Mouse (Mus musculus) heart, adult 2 months (tissue): Measurements from ENCODE around the gene Ikbke. TPM values are rescaled to one million over a fixed set of nuclear protein-coding genes. Genes with fewer than 3 reads are reported as not detected.
"Not testable (repeated sequence)": the region's sequence is repeated elsewhere in the genome, so short reads cannot be mapped to it uniquely, and the experiment has no call there.

Experiments
- DNase-seq, 2 experiments: peaks; one replicate each; pipeline ENCODE4 v3.0.0; 2021
- H3K27ac ChIP-seq: fragments of 200-600 bp; 2 replicates; pipeline ENCODE4 v1.8.1; 2022
- H3K27me3 ChIP-seq: fragments of 200-500 bp; 2 replicates; pipeline ENCODE4 v1.6.1; 2012; ENCODE audit warnings: mild to moderate bottlenecking, low read length, inconsistent platforms, mixed read lengths; ENCODE audit not compliant: control insufficient read depth, insufficient read depth
- H3K36me3 ChIP-seq: fragments of 200-500 bp; 2 replicates; pipeline ENCODE4 v1.6.1; 2012; ENCODE audit warnings: low read length, inconsistent platforms; ENCODE audit not compliant: control insufficient read depth, insufficient read depth
- H3K4me1 ChIP-seq: fragments of 200-500 bp; 2 replicates; pipeline ENCODE4 v1.6.1; 2011; ENCODE audit warnings: low read length; ENCODE audit not compliant: control insufficient read depth, insufficient read depth
- H3K4me3 ChIP-seq: fragments of 200-600 bp; 2 replicates; pipeline ENCODE4 v1.8.1; 2022
- H3K79me2 ChIP-seq: fragments of 200-500 bp; replicated peaks from 2 replicates; pipeline ENCODE4 v1.6.1; 2012; ENCODE audit warnings: mild to moderate bottlenecking, inconsistent platforms, low read length, moderate library complexity, mixed read lengths; ENCODE audit not compliant: control insufficient read depth, insufficient read depth
- H3K9ac ChIP-seq: fragments of 200-500 bp; 2 replicates; pipeline ENCODE4 v1.6.1; 2012; ENCODE audit warnings: low read depth, mild to moderate bottlenecking, control low read depth, inconsistent platforms, low read length, mixed read lengths
- CTCF ChIP-seq: fragments of 200-600 bp; IDR thresholded peaks from 2 replicates; pipeline ENCODE4 v1.8.1; 2022; ENCODE audit warnings: antibody characterized with exemption, mild to moderate bottlenecking, moderate library complexity
- EP300 ChIP-seq: fragments of 200-500 bp; IDR thresholded peaks from 2 replicates; pipeline ENCODE4 v1.6.1; 2011; ENCODE audit warnings: low read depth, low read length, control low read depth; ENCODE audit not compliant: insufficient read depth
- POLR2A ChIP-seq: fragments of 200-500 bp; IDR thresholded peaks from 2 replicates; pipeline ENCODE4 v1.6.1; 2011; ENCODE audit warnings: mild to moderate bottlenecking, low read depth, low read length, control low read depth; ENCODE audit not compliant: insufficient read depth
- WGBS: fragments of 180-500 bp; shearing (Covaris S2); methylation state at CpG from one replicate; pipeline ENCODE4 v1.1.7; 2018; 5-methylcytosine and 5-hydroxymethylcytosine counted together
- intact Hi-C: fragments of 180-260 bp; cut with DNase I; formaldehyde crosslinking; loops from one replicate; pipeline ENCODE4 v1.15.1; 2025
- polyA plus RNA-seq: library from polyadenylated mRNA; depleted of rRNA; stranded (reverse); fragments of >200 nt; gene quantifications from 2 replicates; pipeline ENCODE4 v1.2.3, GENCODE M21; 2012
- total RNA-seq, 2 experiments: library from RNA; stranded (reverse); gene quantifications; 2 replicates each; pipeline ENCODE4 v1.2.3; 2021

Ikbke gene
- total and polyA plus RNA-seq, 3 experiments, result 1.5 to 3.4 (median 1.5) TPM

DNA sequence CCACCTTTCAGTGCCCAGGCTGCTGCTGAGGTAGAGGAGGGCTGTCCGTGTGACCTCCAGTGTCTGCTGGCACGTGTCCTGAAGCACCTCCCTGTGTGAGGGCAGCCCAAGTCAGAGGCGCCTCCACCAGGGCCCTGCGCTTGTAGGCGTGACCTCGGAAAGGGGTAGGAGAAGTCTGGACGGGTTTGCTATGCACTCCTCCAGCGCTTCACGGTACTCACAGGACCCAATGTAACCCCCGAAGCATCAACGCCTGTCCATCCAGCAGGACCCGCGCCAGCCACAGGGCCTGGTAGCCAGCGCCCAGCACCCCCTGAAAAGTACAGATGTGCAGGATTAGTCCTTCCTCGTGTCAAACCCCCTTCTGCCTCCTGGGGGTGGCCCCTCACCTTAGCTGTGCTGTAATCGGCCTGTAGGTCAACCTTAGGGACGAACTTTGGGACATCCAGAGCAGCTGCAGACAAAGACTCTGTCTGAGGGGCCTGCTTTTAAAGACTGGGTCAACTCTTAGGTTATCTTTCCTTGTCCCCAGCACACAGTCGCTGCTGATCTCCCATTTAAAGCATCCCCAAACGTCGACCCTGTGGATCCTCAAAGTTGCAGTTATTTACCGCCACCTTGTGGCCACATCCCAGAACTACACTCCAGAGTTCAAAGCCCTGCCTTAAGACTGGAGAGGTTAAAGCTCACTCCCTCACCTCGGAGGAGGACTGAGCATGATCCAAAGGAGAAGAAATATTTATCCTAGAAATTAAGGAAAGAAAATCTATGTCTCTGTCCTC, 9.4 kb downstream of the Ikbke start:
- intact Hi-C loops, result loop anchor here (2.0 to 10.0 kb wide), 2 partner anchors 89 to 395 kb away; no protein-coding TSS in a partner anchor
- 47% methylated on average over 22 of the region's 22 CpGs for WGBS
- Histone ChIP-seq H3K4me3 (no peak overlapping the region), H3K79me2 (no peaks in the 10 kb centered on the region), H3K27ac (no peak overlapping the region), H3K27me3 (no peaks in the 10 kb centered on the region), H3K36me3 (no peaks in the 10 kb centered on the region), H3K4me1 (no peaks in the 10 kb centered on the region), H3K9ac (no peak overlapping the region)
- TF ChIP-seq CTCF (peak; percentile 97), EP300 (0 out of 2 replicates have a peak, but pooled peaks have one; percentile 54), POLR2A (no peak)
- DNase-seq, result peak; percentile 52 to 69

DNA sequence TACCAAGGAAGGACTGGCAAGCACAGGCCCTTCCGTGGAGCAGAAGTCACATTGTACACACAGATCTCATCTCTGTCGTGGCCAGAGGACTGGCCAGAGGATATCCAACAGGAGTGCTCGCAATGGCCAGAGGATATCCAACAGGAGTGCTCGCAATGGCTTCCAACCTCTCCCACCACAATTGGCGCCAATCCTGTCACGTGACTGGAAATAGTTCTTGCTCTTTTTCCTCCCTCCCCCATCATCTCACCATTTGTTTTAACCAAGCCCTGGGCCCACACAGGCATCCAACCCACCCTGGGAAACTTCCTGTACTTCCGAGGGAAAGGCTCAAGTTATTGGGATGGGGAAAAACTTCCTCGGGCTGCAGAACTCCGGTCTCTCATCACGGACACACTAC, 10.6 kb downstream of the Ikbke start:
- Histone ChIP-seq H3K27ac (no peak overlapping the region), H3K4me1 (no peaks in the 10 kb centered on the region), H3K4me3 (no peak overlapping the region), H3K79me2 (no peaks in the 10 kb centered on the region), H3K36me3 (no peaks in the 10 kb centered on the region), H3K27me3 (no peaks in the 10 kb centered on the region), H3K9ac (no peak overlapping the region)
- WGBS, result 67% methylated on average over 10 of the region's 10 CpGs
- intact Hi-C loops, result no loop called here
- TF ChIP-seq CTCF (no peak), POLR2A (no peak), EP300 (no peak)
- no peak for DNase-seq

DNA sequence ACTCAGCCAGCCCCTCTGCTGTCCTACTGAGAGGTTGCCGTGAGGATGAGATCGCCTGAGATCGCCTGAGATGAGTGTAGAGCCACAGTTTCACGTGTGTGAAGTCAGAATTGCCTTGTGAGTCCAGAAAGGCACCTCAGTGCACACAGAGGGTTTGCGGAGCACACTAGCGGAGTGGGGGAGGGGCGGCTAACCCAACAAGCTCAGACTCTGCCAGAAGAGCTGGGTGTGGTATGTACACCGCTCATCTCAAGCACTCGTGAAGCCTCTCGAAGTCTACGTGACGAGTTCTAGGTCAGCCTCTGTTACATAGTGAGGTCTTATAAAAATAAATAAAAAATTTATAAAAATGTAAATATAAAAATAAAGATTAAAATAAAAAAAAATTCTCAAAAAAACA, 15.5 kb downstream of the Ikbke start:
- WGBS, result 80% methylated on average over 12 of the region's 12 CpGs
- TF ChIP-seq EP300, result no peak
- no peak for TF ChIP-seq POLR2A
- no peak for TF ChIP-seq CTCF

DNA sequence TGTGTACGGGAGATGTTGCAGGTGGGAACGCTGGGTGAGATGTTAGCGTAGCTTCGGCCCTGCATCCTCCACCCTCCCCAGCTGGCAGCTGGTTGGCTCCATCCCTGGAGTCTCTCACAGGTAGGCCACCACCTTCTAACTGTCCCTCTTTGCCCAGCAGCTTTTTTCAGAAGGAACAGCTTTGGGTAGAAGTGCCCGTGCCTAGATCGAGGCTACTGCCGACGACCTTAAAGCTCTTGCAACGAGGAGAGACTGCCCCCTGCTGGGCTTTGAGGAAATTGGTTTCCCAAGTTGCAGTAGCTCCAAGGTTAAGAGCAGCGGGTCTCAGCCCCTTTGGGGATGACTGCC, 19.1 kb downstream of the Ikbke start:
- TF ChIP-seq EP300 (no peak), CTCF (peak; percentile 94)
- Histone ChIP-seq H3K27ac (no peak overlapping the region), H3K79me2 (no peaks in the 10 kb centered on the region), H3K4me3 (no peak overlapping the region), H3K27me3 (no peaks in the 10 kb centered on the region), H3K4me1 (no peaks in the 10 kb centered on the region), H3K9ac (no peak overlapping the region), H3K36me3 (no peaks in the 10 kb centered on the region)
- DNase-seq, result peak; percentile 52 to 75
- WGBS, result 35% methylated on average over 10 of the region's 10 CpGs
- intact Hi-C loops, result loop anchor here (5.0 kb wide), 2 partner anchors 383 to 713 kb away; no protein-coding TSS in a partner anchor

More for the DNA sequence above, 15.5 kb downstream of the Ikbke start:
- Histone ChIP-seq H3K4me3 (no peak overlapping the region), H3K79me2 (no peaks in the 10 kb centered on the region), H3K36me3 (no peaks in the 10 kb centered on the region), H3K27me3 (no peaks in the 10 kb centered on the region), H3K9ac (no peak overlapping the region), H3K27ac (no peak overlapping the region), H3K4me1 (no peaks in the 10 kb centered on the region)
- no peak for DNase-seq
- intact Hi-C loops, result loop anchor here (5.0 kb wide), 2 partner anchors 387 to 717 kb away; no protein-coding TSS in a partner anchor

DNA sequence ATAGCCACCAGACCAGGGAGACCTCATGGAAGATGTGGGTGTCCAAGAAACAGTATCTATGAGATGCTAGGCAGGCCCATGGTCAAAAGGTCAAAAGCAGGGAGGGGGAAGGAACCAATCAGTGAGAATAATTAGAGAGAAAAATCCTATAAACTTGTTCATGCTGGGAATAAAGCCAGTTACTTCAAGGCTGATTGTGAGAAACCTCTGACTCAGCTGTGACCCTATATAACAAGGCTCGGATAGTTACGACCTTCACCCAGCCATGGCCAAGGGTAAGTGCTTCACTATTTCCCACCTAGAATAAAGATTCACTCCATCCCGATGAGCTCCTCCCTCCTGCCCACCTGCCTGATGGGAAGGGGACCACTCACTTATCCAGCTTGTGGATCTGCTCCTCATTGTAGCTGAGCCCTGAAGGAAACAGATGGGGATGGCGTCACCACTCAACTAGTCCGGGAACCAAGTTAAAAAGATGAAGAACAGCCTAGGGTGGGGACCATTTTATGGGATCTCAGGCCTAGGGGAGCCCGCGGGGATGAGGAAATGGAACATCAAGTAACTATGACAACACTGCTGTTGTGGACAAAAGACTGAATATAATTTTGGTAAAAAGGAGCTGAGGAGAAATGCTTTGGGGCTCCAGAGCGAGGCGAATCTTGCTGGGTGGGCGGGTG, 19.6 kb downstream of the Ikbke start:
- H3K36me3 ChIP-seq, result no peaks in the 10 kb centered on the region
- no peaks in the 10 kb centered on the region for H3K27me3 ChIP-seq
- no peak overlapping the region for H3K27ac ChIP-seq
- no peak overlapping the region for H3K9ac ChIP-seq
- TF ChIP-seq CTCF, result no peak
- TF ChIP-seq POLR2A, result no peak
- TF ChIP-seq EP300, result no peak
- no peak for DNase-seq
- intact Hi-C loops, result loop anchor here (5.0 kb wide), 2 partner anchors 382 to 712 kb away; no protein-coding TSS in a partner anchor
- H3K79me2 ChIP-seq, result no peaks in the 10 kb centered on the region
- no peaks in the 10 kb centered on the region for H3K4me1 ChIP-seq
- WGBS, result 58% methylated on average over 10 of the region's 10 CpGs
- no peak overlapping the region for H3K4me3 ChIP-seq

DNA sequence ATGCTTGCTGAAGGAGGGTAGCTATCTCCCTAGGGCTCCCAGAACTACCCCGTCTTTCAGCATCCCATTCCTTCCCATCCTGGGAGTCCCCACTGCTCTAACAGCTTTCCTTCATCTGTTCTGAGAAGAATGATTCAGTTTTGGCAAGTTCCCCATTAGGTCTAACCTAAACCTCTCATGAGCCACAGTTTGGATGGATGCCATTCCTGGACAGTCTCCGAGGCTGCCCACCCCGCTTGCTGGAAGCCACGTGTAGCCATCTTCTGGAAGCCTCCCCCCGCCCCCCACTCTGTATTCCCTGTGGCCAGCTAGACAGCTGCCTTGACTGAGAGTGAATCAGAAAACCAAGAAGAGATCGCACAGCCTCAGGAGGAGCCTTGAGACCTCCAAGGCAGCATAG, 22.1 kb downstream of the Ikbke start:
- Histone ChIP-seq H3K27me3 (no peaks in the 10 kb centered on the region), H3K4me3 (no peak overlapping the region), H3K36me3 (no peaks in the 10 kb centered on the region), H3K79me2 (no peaks in the 10 kb centered on the region), H3K9ac (no peak overlapping the region), H3K27ac (no peak overlapping the region), H3K4me1 (no peaks in the 10 kb centered on the region; the same call in 1 of the 2 replicates)
- no peak for TF ChIP-seq EP300
- TF ChIP-seq POLR2A, result no peak
- no peak for TF ChIP-seq CTCF
- no peak for DNase-seq
- 82% methylated on average over 6 of the region's 6 CpGs for WGBS
- intact Hi-C loops, result no loop called here

DNA sequence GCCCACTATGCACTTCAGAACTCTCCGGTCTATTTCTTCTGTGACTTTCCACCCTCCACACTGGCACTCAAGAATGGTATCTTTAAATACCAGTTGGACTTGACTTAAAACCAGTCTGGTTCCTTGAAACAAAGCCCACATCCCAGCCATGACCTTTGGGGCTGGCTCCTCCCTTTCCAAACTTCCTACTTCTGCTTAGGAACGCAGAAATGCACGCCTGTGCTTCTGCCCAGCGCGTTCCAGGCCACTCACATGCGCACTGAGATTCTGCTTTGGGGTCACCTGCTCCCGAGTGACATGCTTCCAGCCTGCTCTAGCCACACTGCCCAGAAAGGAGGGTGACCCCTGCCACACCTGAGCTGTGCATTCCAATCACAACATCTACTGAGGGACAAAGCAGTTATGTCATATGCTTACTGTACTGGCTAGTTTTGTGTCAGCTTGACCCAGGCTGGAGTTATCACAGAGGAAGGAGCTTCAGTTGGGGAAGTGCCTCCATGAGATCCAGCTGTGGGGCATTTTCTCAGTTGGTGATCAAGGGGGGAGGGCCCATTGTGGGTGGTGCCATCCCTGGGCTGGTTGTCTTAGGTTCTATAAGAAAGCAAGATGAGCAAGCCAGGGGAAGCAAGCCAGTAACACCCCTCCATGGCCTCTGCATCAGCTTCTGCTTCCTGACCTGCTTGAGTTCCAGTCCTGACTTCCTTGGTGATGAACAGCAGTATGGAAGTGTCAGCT, 26.7 kb downstream of the Ikbke start:
- intact Hi-C loops, H3K27ac ChIP-seq, H3K4me1 ChIP-seq, H3K27me3 ChIP-seq, H3K9ac ChIP-seq, H3K79me2 ChIP-seq, H3K4me3 ChIP-seq, H3K36me3 ChIP-seq: not testable (repeated sequence)
- WGBS, result 54% methylated on average over 7 of the region's 7 CpGs
- DNase-seq, result peak in 1 of 2 experiments; percentile 28
